Mouse (Mus musculus) fat pad, adult 2 months (tissue): ENCODE measurements around the gene Klf16.
A peak's percentile ranks its signal among the peaks of the same experiment; 100 is the strongest.
"Not testable (repeated sequence)": the region's sequence is repeated elsewhere in the genome, so short reads cannot be mapped to it uniquely, and the experiment has no call there.

ENCODE experiments used
- DNase-seq: peaks from one replicate; pipeline ENCODE4 v3.0.0-alpha.2; 2011; ENCODE audit warnings: low read depth, low spot score; ENCODE audit errors: extremely low read depth

The Klf16 gene

GRCm38 (mm10) chr10:80606306-80606705, 29.2 kb upstream of the Klf16 start:
- no peak for DNase-seq

- not testable (repeated sequence) for DNase-seq
Observed at GRCm38 (mm10) chr10:80605721-80606120, 28.6 kb upstream of the Klf16 start, which contains the start of gene Gm49322. Gene Gm49322 (plus strand): TSS chr10:80606021.

- no peak for DNase-seq
Observed at GRCm38 (mm10) chr10:80604988-80605387, 27.9 kb upstream of the Klf16 start.

- no peak for DNase-seq
Observed at GRCm38 (mm10) chr10:80604001-80604509, 26.9 kb upstream of the Klf16 start.

GRCm38 (mm10) chr10:80603364-80603763, 26.2 kb upstream of the Klf16 start:
- no peak for DNase-seq

- no peak for DNase-seq
Observed at GRCm38 (mm10) chr10:80602698-80603325, 25.7 kb upstream of the Klf16 start, which contains the start of the genes Scamp4 and Adat3. Gene Scamp4 (plus strand): TSS chr10:80602872. Gene Adat3 (plus strand): TSS chr10:80602880.

- no peak for DNase-seq
Observed at GRCm38 (mm10) chr10:80596318-80596717, 19.2 kb upstream of the Klf16 start.

GRCm38 (mm10) chr10:80589879-80590854, 13.0 kb upstream of the Klf16 start, which contains the start of gene Abhd17a:
Gene Abhd17a (minus strand): TSS chr10:80590341.
- peak; percentile 90 for DNase-seq

GRCm38 (mm10) chr10:80589127-80589878, 12.2 kb upstream of the Klf16 start:
- DNase-seq: no peak

GRCm38 (mm10) chr10:80587305-80587657, 10.2 kb upstream of the Klf16 start:
- no peak for DNase-seq

- DNase-seq: no peak
Observed at GRCm38 (mm10) chr10:80586407-80587304, 9.5 kb upstream of the Klf16 start.

GRCm38 (mm10) chr10:80585581-80585980, 8.5 kb upstream of the Klf16 start:
- DNase-seq: no peak

GRCm38 (mm10) chr10:80584642-80585552, 7.8 kb upstream of the Klf16 start:
- no peak for DNase-seq

GRCm38 (mm10) chr10:80584045-80584488, 6.9 kb upstream of the Klf16 start:
- no peak for DNase-seq

- DNase-seq: no peak
Observed at GRCm38 (mm10) chr10:80583047-80583446, 5.9 kb upstream of the Klf16 start.

GRCm38 (mm10) chr10:80578911-80579310, 1.8 kb upstream of the Klf16 start:
- no peak for DNase-seq

- no peak for DNase-seq
Observed at GRCm38 (mm10) chr10:80578131-80578750, 1.1 kb upstream of the Klf16 start.
